Mouse (Mus musculus) spleen, adult 2 months (tissue): ENCODE measurements around the gene Gm49394.

Experiments
- CTCF ChIP-seq: fragments of 200-500 bp; IDR thresholded peaks from 2 replicates; pipeline ENCODE4 v1.5.1; 2011; ENCODE audit warnings: mild to moderate bottlenecking, inconsistent platforms; ENCODE audit not compliant: insufficient read depth, insufficient read length, insufficient replicate concordance; ENCODE audit errors: extremely low read depth
- POLR2A ChIP-seq: fragments of 200-500 bp; IDR thresholded peaks from 2 replicates; pipeline ENCODE4 v1.6.1; 2011; ENCODE audit warnings: low read depth, low read length, inconsistent platforms

- no peak for TF ChIP-seq CTCF
- no peak for TF ChIP-seq POLR2A
These were observed 9.1 kb downstream of the Gm49394 start for GRCm38 (mm10) chr7:142660651-142660945.
